Mouse (Mus musculus): ENCODE measurements around the gene Ipo11.

Gene Ipo11

GRCm38 (mm10) chr13:106904637-106905036 is 32.1 kb downstream of the Ipo11 start:
- DNase-seq (ENCODE audit: low spot score), result no peak

GRCm38 (mm10) chr13:106894284-106894683 is 42.5 kb downstream of the Ipo11 start:
- no peak for DNase-seq (ENCODE audit: low spot score)

- DNase-seq (ENCODE audit: low spot score), result no peak
Measured at GRCm38 (mm10) chr13:106893701-106894100, 43.1 kb downstream of the Ipo11 start.

- no peak for DNase-seq (ENCODE audit: low spot score)
Measured at GRCm38 (mm10) chr13:106893196-106893595, 43.6 kb downstream of the Ipo11 start.

GRCm38 (mm10) chr13:106887364-106887763 is 49.4 kb downstream of the Ipo11 start:
- no peak for DNase-seq (ENCODE audit: low spot score)

GRCm38 (mm10) chr13:106884249-106884648 is 52.5 kb downstream of the Ipo11 start:
- DNase-seq (ENCODE audit: low spot score), result no peak

GRCm38 (mm10) chr13:106876278-106876677 is 60.5 kb downstream of the Ipo11 start:
- no peak for DNase-seq (ENCODE audit: low spot score)

- no peak for DNase-seq (ENCODE audit: low spot score)
Measured at GRCm38 (mm10) chr13:106865547-106865946, 71.2 kb downstream of the Ipo11 start.

GRCm38 (mm10) chr13:106858779-106859178 is 78.0 kb downstream of the Ipo11 start:
- no peak for DNase-seq (ENCODE audit: low spot score)

- DNase-seq (ENCODE audit: low spot score), result no peak
Measured at GRCm38 (mm10) chr13:106856556-106856955, 80.2 kb downstream of the Ipo11 start.

GRCm38 (mm10) chr13:106847534-106847933 is 89.2 kb downstream of the Ipo11 start:
- DNase-seq (ENCODE audit: low spot score), result no peak

GRCm38 (mm10) chr13:106844928-106845327 is 91.8 kb downstream of the Ipo11 start:
- DNase-seq (ENCODE audit: low spot score), result no peak

GRCm38 (mm10) chr13:106842542-106842941 is 94.2 kb downstream of the Ipo11 start:
- no peak for DNase-seq (ENCODE audit: low spot score)

- DNase-seq (ENCODE audit: low spot score), result no peak
Measured at GRCm38 (mm10) chr13:106838778-106839177, 98.0 kb downstream of the Ipo11 start.

- no peak for DNase-seq (ENCODE audit: low spot score)
Measured at GRCm38 (mm10) chr13:106836527-106836879, 100.3 kb downstream of the Ipo11 start.

- no peak for DNase-seq (ENCODE audit: low spot score)
Measured at GRCm38 (mm10) chr13:106835844-106836526, 100.8 kb downstream of the Ipo11 start.

- no peak for DNase-seq (ENCODE audit: low spot score)
Measured at GRCm38 (mm10) chr13:106830029-106830428, 106.7 kb downstream of the Ipo11 start.

- DNase-seq (ENCODE audit: low spot score), result no peak
Measured at GRCm38 (mm10) chr13:106829327-106829997, 107.3 kb downstream of the Ipo11 start.

GRCm38 (mm10) chr13:106825618-106826017 is 111.1 kb downstream of the Ipo11 start:
- DNase-seq (ENCODE audit: low spot score), result no peak

- DNase-seq (ENCODE audit: low spot score), result no peak
Measured at GRCm38 (mm10) chr13:106823875-106824191, 112.9 kb downstream of the Ipo11 start.

- no peak for DNase-seq (ENCODE audit: low spot score)
Measured at GRCm38 (mm10) chr13:106823121-106823874, 113.5 kb downstream of the Ipo11 start.

- no peak for DNase-seq (ENCODE audit: low spot score)
Measured at GRCm38 (mm10) chr13:106820149-106820548, 116.6 kb downstream of the Ipo11 start.

GRCm38 (mm10) chr13:106819749-106820148 is 117.0 kb downstream of the Ipo11 start:
- no peak for DNase-seq (ENCODE audit: low spot score)

Measured in ovary, postnatal 14 days (tissue).